Mouse (Mus musculus): ENCODE measurements around the gene Lrrc36. TPM values are rescaled to one million over a fixed set of nuclear protein-coding genes. Genes with fewer than 3 reads are reported as not detected.

The Lrrc36 gene
- polyA plus RNA-seq, 1 experiment = not detected

DNA sequence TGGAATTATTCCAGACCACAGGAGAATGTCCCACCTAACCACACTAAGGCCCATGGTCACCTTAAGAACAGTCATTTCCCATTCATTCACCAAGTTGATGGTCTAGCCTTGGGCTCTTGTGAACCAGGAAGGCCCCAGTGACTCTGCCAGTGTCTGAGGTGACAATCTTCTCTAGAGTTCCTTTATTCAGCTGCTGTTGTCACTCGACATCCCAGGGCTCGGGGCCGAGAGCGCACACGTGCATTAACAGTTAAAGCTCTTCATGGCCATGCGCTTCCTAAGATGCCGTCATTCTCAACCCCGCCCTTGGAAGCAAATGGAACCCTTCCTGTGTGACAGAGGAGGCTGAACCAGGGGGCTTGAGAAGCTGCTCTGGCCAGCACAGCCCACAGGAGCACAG is 68.8 kb downstream of the Lrrc36 start:
- no peak for TF ChIP-seq GATA1 (IDR thresholded peaks at IDR 0.05; ENCODE audit: low read length)

DNA sequence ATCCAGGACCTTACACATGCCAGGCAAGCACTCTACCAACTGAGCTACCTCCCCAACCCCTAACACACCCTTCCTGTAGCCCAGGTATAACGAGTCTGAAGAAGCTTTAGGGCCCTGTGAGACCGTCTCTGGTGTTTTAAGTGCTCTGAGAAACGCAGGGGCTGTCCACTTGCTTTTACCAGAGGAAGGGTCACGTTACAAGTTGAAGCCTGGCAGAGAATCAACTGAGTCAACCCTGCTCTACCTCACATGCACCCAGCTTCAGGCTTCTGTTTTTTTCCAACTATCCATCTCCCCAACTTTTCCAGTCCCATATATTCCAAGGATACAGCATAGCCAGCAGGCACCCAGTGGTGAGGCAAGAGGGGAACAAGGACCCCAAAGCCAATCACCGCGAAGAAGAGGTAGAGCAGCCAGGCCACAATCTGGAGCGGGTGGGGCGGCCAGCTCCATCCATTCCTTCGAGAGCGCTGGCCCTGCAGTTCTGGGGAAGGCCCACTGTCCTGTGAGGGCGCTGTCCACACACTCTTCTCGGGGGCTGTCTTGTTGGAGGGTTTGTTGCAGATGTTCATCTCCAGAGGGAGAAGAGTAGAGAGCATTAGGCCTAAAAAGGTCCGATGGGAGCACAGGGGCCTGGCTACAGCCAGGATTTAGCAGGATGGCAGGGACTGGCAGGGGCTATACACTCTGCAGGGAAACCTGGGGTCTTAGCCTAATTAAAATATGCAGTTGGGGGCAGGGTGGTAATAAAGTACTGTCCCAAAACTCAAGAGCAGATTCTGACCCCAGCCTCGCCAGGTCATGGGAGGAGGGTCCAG is 70.0 kb downstream of the Lrrc36 start:
- TF ChIP-seq GATA1 (IDR thresholded peaks at IDR 0.05; ENCODE audit: low read length) = no peak

DNA sequence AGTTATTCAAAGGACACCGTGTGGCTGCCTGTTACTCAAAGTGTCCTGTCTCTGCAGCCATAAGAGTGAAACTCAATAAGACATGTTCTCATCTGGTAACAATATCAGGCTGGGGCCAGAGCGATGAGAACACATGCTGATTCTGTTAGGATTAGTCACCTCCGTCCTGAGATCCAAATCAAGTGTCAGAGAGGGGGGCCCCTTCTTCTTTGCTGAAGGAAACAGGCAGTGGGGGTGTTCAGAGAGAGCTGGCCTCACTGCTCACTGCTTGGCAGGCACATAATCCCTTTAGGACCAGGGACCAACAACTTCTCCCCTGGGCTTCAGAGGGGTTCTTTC is 70.6 kb downstream of the Lrrc36 start:
- no peak for TF ChIP-seq GATA1 (IDR thresholded peaks at IDR 0.05; ENCODE audit: low read length)

DNA sequence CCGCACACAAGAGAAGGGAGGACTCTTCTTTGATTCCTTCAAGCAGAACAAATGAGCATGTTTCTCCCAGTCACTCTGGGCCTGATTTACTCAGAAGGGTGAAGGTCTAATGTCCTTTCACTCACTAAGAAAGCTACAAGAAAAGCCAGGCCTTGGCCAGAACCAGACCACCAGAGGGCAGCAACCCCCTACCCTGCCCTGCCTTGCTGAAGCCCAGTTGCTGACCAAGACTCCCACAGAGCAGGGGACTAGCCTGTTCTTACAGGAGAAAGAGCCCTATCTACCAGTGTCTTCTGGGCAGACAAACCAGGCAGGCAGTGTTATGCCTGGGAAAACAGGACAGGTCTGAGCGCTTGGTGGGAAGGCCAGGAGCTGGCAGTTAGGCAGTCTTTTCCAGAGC is 71.0 kb downstream of the Lrrc36 start:
- no peak for TF ChIP-seq GATA1 (IDR thresholded peaks at IDR 0.05; ENCODE audit: low read length)

DNA sequence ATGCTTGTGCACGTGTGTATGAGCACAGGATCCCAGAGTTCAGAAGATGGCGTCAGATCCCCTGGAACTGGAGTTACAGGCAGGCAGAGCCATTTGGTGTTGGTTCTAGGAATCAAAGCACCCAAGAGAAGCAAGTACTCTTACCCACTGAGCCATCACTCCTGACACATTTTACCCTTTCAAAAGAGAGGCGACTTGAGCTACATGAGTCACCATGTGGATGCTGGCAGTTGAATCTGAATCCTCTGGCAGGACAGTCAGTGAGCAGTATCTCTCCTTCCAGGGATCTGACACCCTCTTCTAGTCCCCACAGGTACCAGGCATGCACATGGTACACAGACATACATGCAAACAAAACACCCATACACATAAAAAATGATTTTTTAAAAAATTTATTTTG is 74.7 kb downstream of the Lrrc36 start:
- no peak for TF ChIP-seq GATA1 (IDR thresholded peaks at IDR 0.05; ENCODE audit: low read length)

DNA sequence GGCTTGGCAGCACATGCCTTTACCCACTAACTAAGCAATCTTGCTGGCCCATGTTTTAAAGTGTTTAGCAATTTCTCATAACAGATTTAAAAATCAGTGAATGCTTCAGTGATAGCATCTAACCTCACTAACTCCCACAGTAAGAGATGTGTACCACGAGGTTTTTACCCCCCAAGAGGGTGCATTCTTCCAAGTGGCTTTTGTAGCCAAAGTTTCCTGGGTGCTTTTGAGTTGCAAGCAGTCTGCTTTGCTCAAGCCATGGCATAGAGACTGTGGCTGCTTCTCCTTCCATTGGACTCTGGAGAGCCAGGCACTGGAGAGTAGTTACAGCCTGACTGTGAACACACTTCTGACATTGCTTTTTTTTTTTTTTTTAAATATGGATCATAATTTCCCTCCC is 75.9 kb downstream of the Lrrc36 start:
- no peak for TF ChIP-seq GATA1 (IDR thresholded peaks at IDR 0.05; ENCODE audit: low read length)

DNA sequence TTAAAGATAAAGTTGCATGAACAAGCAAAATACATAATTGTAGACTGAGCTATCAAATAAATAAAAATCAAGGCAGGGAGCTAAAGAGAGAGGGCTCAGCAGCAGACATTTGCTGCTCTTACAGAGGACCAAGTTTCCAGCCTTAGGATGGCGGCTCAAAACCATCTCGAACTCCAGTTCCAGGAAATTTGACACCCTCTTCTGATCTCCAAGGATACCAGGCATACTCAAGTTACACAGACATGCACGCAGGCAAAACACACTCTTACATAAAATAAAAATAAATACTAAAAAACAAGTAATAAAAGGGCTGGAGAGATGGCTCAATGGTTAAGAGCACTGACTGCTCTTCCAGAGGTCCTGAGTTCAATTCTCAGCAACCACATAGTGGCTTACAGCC is 80.1 kb downstream of the Lrrc36 start:
- no peak for TF ChIP-seq GATA1 (IDR thresholded peaks at IDR 0.05; ENCODE audit: low read length)

DNA sequence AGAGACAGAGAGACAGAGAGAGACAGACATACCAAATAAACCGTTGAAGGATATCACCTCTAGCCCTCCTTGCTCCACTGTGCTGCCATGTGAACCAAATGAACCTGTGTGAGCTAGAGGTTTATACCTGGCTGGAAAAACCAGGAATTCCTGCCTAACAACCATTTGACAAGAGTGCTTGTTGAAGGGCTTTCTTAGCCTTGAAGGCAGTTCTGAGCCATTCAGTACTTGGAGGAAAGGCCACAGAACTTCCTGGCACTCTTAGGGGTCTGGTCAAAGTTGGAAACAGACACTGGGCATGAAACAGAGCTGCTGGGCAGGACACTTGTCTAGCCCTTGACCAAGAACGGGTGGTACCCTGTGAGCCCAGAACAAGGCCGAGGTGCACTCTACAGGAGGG is 81.2 kb downstream of the Lrrc36 start:
- TF ChIP-seq GATA1 (IDR thresholded peaks at IDR 0.05; ENCODE audit: low read length) = no peak

DNA sequence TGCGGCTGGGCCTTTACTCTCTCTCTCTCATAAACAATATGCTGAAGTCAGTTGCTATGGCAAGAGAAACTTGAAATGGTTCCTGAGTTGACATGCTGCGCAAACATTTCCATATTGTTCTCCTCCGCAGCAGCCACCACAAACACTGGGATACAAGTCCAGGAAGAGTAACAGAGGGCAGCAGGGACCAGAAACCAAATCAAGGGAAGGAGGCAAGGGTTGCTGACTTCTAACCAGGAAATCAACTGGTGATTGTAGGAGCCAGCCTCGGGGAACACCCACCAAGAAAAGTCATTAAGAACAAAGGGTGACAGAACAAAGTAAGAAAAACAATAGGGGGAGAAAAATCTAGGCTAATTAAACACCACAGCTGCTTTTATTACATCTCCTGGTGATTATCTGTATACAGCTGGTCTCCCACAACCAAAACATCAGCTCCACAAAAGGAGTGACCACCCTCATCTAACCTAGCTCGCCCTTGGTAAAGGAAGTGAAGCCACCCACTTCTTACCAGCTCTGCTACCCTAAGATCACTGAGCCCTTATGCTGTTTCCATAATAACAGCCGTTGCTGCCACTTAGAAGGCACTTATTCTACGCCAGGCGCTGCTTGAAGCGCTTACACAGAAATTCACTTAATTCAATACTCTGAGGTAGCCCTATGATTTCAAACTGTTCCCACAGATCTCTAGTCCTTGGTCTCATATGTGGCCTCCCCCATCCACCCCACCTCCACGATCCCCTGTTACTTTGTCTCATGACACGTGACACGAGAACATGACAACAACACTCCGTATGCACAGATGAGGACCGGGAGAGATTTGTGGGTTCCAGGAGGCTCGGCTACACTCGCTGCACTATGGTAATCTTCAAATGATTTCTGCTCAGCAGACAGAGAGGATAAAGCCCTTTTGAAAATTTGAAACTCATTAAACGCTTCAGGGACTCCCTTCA is 82.3 kb downstream of the Lrrc36 start:
- TF ChIP-seq GATA1 (IDR thresholded peaks at IDR 0.05; ENCODE audit: low read length) = no peak

DNA sequence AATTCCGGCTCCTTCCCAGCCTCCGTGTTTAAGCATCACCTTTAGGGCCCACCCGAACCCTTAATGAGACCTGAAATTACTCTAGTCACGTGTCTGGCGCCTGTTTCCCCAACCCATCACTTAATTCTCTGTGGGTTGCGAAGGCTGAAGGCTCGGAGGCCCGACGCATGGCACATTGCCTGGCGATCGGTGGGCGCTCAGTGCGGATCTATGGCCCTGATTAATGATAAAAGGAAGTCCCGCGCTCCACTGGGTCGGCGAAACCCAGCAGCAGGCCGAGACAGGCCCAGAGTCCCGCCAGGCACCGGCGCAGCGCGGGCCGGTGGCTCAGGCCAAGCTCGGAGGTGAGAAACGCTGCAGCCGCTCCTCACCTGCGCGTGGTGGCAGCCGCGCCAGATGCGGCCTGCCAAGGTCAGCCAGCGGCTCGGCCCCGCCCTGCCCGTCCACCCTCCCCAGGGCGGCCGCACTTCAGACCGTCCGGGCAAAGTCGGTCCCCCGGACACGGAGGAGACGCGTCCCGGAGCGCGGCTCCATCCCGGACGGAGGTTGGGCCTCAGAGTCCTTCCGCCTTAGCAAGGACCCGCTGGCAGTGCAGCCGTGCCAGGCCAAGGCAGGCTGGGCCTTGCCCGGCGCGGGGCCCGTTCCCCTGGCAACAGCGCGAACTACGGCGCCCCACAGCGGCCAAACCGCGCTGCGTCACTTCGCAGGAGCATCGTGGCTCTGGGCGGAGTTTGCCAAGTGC is 83.2 kb downstream of the Lrrc36 start, which contains the start of gene Zdhhc1:
Gene Zdhhc1, minus strand, starts transcription at position 464 of the 742 bp plus-strand sequence.
- TF ChIP-seq GATA1 (IDR thresholded peaks at IDR 0.05; ENCODE audit: low read length) = no peak

DNA sequence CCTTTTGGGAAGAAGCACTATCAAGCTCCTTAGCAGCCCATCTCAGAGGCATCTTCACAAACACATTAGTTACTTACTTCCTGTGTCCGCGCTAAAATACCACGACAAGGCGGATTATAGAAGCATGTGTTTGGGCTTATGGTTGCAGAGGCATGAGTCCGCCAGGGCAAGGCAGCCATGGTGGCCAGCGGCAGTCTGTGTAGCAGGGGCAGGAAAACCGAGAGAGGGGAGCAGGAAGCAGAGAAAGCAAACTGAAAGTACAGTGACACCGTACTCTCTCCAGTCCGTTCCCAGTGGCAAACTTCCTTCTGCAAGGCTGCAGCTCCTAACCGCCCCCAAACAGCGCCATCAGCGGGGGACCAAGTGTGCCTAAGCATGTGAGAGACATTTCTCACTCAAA is 86.4 kb downstream of the Lrrc36 start:
- no peak for TF ChIP-seq GATA1 (IDR thresholded peaks at IDR 0.05; ENCODE audit: low read length)

DNA sequence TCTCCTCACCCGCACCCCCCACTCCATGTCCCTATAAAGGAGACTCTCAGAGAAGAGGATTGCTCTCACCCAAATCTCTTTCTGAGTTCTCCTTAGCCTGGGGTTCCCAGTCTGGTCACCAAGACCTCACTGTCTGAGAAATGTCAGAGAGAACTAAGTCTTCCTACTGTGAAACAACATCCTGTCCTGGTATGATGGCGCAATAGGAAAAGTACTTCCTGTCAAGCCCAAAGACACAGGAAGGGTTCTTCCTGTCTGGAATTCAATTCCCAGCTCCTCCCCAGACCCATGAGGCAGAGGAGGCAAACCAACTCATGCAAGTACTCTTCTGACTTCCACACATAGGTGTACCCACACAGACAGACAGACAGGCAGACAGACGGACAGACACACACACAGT is 91.2 kb downstream of the Lrrc36 start:
- TF ChIP-seq GATA1 (IDR thresholded peaks at IDR 0.05; ENCODE audit: low read length) = no peak

DNA sequence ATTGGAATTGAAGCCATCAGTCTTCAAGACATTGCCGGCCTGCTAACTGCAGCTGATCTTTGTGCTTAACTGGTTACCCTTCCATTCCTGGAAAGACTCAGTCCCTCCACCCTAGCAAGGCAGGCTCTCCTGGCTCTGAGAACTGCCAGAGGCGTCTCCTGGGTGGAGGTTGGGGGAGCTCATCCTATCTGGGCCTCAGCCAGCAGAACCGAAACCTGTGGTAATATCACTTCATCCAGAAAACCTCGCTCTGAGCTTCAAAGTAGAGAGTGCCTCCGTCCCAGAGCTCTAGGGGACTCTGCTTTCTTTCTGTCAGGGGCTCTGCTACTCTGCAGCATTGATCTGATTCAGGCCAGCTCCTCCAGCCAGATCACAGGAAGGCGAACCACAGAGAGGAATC is 93.6 kb downstream of the Lrrc36 start:
- TF ChIP-seq GATA1 (IDR thresholded peaks at IDR 0.05; ENCODE audit: low read length) = no peak

DNA sequence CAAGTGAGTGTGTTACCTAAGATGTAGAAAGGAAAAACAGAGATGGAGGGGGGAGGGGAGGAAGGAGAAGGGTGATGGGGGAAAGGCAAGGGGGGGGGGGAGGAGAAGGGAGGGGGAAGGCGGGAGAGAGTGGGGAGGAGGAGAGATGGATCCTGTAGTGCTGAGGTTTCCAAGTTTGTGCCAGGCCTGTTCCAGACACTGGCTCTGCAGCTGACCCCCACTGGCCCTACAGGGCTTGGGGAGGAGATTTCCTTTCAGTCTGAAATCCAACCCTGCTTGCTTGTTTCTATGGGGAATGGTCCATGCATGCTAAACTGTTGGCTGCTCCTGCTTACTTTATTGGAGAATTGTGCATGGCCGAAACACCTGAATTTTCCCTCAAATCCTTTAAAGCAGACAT is 95.4 kb downstream of the Lrrc36 start:
- TF ChIP-seq GATA1 (IDR thresholded peaks at IDR 0.05; ENCODE audit: low read length) = no peak

DNA sequence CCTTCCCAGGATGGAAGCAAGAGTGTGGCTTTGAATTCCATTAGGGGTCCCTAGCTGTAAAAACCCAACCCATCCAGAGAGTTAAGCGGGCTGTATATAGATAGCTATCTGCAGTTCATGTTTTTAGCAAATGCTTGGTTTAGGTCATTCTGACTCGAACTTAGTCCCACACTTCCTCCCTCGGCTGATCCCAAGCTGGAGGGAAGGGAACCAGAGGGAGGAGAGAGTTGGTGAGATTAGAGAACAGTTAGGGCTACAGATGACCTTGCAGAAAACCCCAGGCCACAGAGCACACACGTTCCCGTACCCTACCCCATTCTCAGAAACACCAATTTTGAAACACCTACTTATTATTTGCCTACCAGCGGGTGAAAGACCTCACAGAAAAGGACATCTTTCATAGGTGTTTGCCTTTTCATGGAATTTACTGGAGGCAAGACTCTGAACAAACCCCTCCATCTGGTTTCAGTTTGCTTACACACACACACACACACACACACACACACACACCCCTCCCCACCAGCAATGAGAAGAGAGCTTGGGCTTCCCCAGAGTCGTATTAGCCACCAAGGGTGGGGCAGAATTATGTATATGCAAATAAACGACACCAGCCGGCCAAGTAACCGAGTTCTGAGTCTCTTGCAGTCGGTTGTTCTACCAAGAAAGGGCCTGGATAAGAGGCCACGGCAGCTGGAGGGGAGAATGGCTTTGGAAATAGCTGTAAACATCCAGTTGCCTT is 96.8 kb downstream of the Lrrc36 start:
- no peak for TF ChIP-seq GATA1 (IDR thresholded peaks at IDR 0.05; ENCODE audit: low read length)

Other genes with a start within 250 kb of the Lrrc36 start
- 23.6 and 33.1 TPM in 2 replicates for gene Cbfb, start 242.9 kb upstream of the Lrrc36 start, polyA plus RNA-seq (2012)
- 4.6 and 6.4 TPM in 2 replicates for gene D230025D16Rik, start 188.4 kb upstream of the Lrrc36 start, polyA plus RNA-seq (2012)
- gene B3gnt9, start 158.4 kb upstream of the Lrrc36 start, polyA plus RNA-seq (2012) = 13.1 and 16.3 TPM in 2 replicates
- gene Tradd, start 149.0 kb upstream of the Lrrc36 start, polyA plus RNA-seq (2012) = 31.1 and 39.7 TPM in 2 replicates
- 7.0 and 8.3 TPM in 2 replicates for gene Fbxl8, start 148.9 kb upstream of the Lrrc36 start, polyA plus RNA-seq (2012)
- gene Hsf4, start 143.8 kb upstream of the Lrrc36 start, polyA plus RNA-seq (2012) = 0.55 and 0.76 TPM in 2 replicates
- 0.24 and 0.43 TPM in 2 replicates for gene Nol3, start 137.4 kb upstream of the Lrrc36 start, polyA plus RNA-seq (2012)
- 1.6 and 1.8 TPM in 2 replicates for gene 4931428F04Rik, start 123.7 kb upstream of the Lrrc36 start, polyA plus RNA-seq (2012)
- 1.3 and 1.4 TPM in 2 replicates for gene Exoc3l, start 117.5 kb upstream of the Lrrc36 start, polyA plus RNA-seq (2012)
- 47.6 and 62.4 TPM in 2 replicates for gene E2f4, start 115.9 kb upstream of the Lrrc36 start, polyA plus RNA-seq (2012)
- 0.87 and 0.95 TPM in 2 replicates for gene Elmo3, start 108.0 kb upstream of the Lrrc36 start, polyA plus RNA-seq (2012)
- 3.4 and 4.3 TPM in 2 replicates for gene Lrrc29, start 87.3 kb upstream of the Lrrc36 start, polyA plus RNA-seq (2012)
- gene Tmem208, start 87.2 kb upstream of the Lrrc36 start, polyA plus RNA-seq (2012) = 18.3 and 26.8 TPM in 2 replicates
- 7.3 and 7.7 TPM in 2 replicates for gene Fhod1, start 65.6 kb upstream of the Lrrc36 start, polyA plus RNA-seq (2012)
- gene Slc9a5, start 64.7 kb upstream of the Lrrc36 start, polyA plus RNA-seq (2012) = 0.49 and 0.50 TPM in 2 replicates
- gene Plekhg4, start 40.3 kb upstream of the Lrrc36 start, polyA plus RNA-seq (2012) = not detected in 2 replicates
- not detected in 2 replicates for gene Kctd19, start 69 bp upstream of the Lrrc36 start, polyA plus RNA-seq (2012)
- gene Tppp3, start 58.0 kb downstream of the Lrrc36 start, polyA plus RNA-seq (2012) = not detected in 2 replicates
- gene Zdhhc1, start 83.3 kb downstream of the Lrrc36 start, polyA plus RNA-seq (2012) = 0.15 and 0.16 TPM in 2 replicates
- not detected in 2 replicates for gene Hsd11b2, start 105.2 kb downstream of the Lrrc36 start, polyA plus RNA-seq (2012)
- gene Atp6v0d1, start 152.5 kb downstream of the Lrrc36 start, polyA plus RNA-seq (2012) = 17.4 and 23.6 TPM in 2 replicates
- 56.3 and 62.8 TPM in 2 replicates for gene Ripor1, start 191.7 kb downstream of the Lrrc36 start, polyA plus RNA-seq (2012)
- gene Ctcf, start 223.0 kb downstream of the Lrrc36 start, polyA plus RNA-seq (2012) = 187 and 251 TPM in 2 replicates
- 0.10 TPM in 1 of 2 replicates, not detected in the other for gene Agrp, start 223.8 kb downstream of the Lrrc36 start, polyA plus RNA-seq (2012)